Mouse (Mus musculus) lung, adult 2 months (tissue): ENCODE data around the gene Fastk.

Source experiments
- CTCF ChIP-seq: fragments of 200-500 bp; IDR thresholded peaks from 2 replicates; pipeline ENCODE4 v1.5.1; 2011; ENCODE audit warnings: mild to moderate bottlenecking, low read length, control low read depth; ENCODE audit not compliant: insufficient read depth
- POLR2A ChIP-seq: fragments of 200-500 bp; IDR thresholded peaks from 2 replicates; pipeline ENCODE4 v1.6.1; 2011; ENCODE audit warnings: low read depth, mild to moderate bottlenecking, control low read depth, low read length, borderline replicate concordance; ENCODE audit errors: extremely low read depth

DNA sequence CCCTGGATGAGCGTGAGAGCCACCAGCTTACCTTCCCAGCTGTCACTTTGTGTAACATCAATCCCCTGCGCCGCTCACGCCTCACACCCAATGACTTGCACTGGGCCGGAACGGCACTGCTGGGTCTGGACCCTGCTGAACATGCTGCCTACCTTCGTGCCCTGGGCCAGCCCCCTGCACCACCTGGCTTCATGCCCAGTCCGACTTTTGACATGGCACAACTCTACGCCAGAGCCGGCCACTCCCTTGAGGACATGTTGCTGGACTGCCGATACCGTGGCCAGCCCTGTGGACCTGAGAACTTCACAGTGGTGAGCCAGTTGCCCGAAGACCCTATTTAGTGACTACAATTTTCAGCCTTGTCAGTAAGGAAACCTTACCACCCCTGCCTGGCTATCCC is 31.1 kb downstream of the Fastk start:
- TF ChIP-seq POLR2A, result no peak
- no peak for TF ChIP-seq CTCF
